Mouse (Mus musculus) liver, embryonic 14.5 days (tissue): ENCODE data around the gene Klf6.

Source experiments
- CTCF ChIP-seq: IDR thresholded peaks from 2 replicates; pipeline ENCODE4 v1.5.1; 2016; ENCODE audit warnings: antibody characterized with exemption, low read depth, control low read depth
- EP300 ChIP-seq: IDR thresholded peaks from 2 replicates; pipeline ENCODE4 v1.6.1; 2016; ENCODE audit warnings: antibody characterized with exemption, low read depth

- TF ChIP-seq CTCF (no peak), EP300 (no peak)
Measured at GRCm38 (mm10) chr13:5869842-5870241, 8.6 kb downstream of the Klf6 start.
